Mouse (Mus musculus): Measurements from ENCODE around the gene Arhgap10.

DNA sequence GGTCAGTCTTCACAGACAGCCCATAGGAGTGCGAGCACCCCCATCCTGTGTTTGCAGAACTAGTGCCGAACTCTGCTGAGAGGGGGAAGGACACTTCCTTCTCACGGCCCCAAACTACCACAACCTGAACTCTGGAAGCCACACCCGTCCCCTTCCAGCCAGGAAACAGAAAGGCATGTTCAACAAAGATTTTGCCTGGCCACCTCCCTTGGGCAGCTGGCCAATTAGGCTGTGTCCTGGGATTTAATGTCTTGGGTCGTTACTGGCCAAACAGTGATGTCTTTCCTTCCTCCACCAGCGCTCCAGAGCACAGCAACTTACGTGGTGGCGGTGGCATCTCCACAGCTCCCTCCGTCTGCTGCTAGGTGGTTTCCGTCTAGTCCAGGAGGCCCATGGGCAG lies 240.9 kb downstream of the Arhgap10 start:
- TF ChIP-seq CTCF (IDR thresholded peaks at IDR 0.05; ENCODE audit: control insufficient read depth, insufficient read depth, insufficient replicate concordance, low read depth, low read length) (no peak), POLR2A (IDR thresholded peaks at IDR 0.05; ENCODE audit: control insufficient read depth, low read depth, low read length) (no peak)
